Mouse (Mus musculus): ENCODE results near the gene Mrpl24.

DNA sequence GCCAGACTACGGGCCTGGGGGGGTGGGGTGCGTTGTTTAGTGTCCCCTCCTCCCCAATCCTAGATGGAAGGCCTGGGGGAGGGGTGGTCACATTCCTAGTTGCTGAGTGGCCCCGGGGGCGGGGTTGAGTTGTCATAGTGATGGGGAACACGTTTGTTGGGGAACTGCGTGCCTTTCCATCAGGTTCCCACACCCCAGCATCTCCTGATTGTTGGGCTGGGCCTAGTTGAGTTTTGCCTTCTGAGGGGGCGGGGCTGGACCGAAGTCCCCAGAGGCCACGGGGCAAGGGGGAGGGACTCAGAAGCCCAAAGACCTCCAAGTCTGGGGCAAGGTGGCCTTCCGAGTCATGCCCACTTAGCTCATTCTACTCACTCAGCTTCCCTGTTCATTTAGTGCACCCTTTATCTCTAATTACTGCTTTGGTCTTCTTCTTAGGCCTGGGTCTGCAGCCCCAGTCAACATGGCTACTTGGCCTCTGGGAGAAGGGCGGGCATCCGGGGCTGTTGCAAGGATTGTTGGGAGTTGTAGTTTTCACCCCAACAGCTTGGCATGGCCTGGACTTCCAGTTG is 8.6 kb upstream of the Mrpl24 start:
- TF ChIP-seq CTCF (IDR thresholded peaks at IDR 0.05; ENCODE audit: control insufficient read depth, insufficient read depth, insufficient read length) (no peak), USF1 (IDR thresholded peaks at IDR 0.05; ENCODE audit: low read depth) (no peak), MAX (IDR thresholded peaks at IDR 0.05) (no peak), FOSL1 (IDR thresholded peaks at IDR 0.05; ENCODE audit: insufficient read depth, low read length, poor library complexity, severe bottlenecking) (no peak), MYOD1 (IDR thresholded peaks at IDR 0.05; ENCODE audit: control insufficient read depth, insufficient read length, low read depth) (no peak), CEBPB (IDR thresholded peaks at IDR 0.05; ENCODE audit: low read depth) (no peak)

Data from C2C12 (cell line).